Mouse (Mus musculus) layer of hippocampus, postnatal 36 days (tissue): ENCODE results near the gene Gm42791. TPM values are rescaled to one million over a fixed set of nuclear protein-coding genes. Genes with fewer than 3 reads are reported as not detected.

ENCODE experiments used
- DNase-seq, 2 experiments: peaks; one replicate each; pipeline ENCODE4 v3.0.0; 2022
- total RNA-seq, 2 experiments: library from RNA; stranded (reverse); gene quantifications; 2 replicates each; pipeline ENCODE4 v1.2.3; 2021

Gm42791 gene
- total RNA-seq, 2 experiments from 2014 or later, result 24.3 to 31.6 TPM

DNA sequence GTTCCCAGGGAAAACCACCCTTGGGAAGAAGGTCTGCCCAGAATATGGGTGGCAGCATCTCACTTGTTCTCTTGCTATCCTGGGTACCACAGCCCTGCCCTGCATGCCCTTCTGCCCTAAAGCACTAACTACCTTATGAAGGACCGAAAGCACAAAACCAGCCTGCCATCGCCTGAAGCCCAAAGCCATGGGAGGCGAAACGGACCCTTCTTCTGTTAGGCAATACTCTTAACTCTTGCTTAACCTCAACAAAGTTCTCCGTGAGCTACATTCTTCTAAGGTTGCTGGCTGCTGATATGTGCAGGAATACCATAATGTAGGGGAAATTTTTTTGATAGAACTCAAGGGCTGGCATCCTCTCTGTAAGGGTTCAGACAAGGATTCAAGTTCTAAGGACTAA lies 72.2 kb downstream of the Gm42791 start:
- no peak for DNase-seq

DNA sequence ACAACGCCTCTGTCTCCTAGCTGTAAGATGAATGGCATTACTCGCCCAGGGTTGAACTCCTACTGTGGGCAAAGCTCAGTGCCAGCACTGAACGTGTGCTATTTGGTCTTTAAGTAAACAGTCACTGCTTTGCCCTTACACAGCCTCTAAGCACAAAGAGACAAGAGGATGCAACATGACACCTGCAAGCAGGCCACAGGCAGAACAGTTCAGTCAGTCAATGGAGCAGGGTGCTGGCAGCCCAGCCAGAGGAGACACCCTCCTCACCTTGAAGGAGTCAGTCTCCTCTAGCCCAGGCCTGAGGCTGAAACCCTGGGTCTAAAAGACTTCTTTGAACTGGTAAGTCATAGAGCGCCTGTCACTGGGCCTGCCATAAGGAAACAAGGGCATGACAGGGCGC lies 76.9 kb downstream of the Gm42791 start:
- DNase-seq, result no peak

DNA sequence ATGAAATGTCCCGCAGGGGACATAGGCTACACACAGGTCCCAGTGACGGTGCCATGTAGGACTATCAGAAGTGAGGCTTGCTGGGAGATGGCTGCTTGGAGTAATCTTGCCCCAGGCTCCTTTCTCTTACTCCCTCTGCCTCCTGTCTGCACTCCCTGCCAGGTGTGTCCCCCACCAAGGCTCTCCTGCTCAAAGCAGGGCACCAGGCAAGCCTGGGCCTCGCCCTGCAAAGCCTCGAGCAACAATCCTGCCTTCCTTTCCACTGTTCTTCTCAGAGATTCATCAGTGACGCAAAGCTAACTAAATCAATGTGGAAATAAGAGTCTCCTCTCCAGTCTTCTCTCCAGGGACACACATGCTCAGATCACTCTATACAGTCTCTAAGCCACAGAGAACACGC lies 78.2 kb downstream of the Gm42791 start:
- no peak for DNase-seq

DNA sequence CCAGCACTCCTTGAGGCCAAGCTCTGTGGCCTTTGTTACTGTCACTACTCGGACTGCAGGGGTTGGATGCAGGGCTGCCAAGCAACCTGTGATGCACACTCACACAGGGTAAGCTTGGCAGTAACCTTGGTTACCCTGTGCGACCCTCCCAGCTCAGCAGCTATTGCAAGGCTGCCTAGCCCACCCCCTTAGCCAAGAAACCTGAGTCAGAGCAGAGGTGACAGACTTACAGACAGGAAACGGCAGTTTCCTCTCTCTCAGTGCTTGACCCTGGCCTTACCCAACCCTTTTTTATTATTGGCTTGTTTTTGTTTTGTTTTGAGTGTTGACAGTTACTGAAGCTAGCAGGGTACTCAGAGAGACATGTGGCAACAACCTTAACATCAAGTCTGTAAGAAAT lies 82.7 kb downstream of the Gm42791 start:
- no peak for DNase-seq

DNA sequence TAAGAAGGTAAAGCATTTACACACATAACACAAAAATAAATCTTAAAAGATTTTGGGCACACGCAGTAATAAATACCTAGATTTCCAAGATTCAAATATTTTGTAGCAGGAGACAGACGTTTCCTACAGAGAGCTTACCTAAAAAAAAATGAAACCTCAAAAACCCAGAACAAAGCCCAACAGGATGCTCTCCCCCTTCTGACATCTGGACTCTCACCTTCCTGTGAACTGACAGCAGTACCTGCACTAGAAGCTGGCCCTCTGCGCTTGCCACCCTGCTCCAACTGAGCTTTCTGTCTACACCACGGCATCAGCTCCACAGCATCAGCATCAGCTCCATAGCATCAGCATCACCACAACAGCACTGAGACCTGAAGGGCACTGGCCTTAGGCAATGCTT lies 84.9 kb downstream of the Gm42791 start:
- DNase-seq, result no peak

DNA sequence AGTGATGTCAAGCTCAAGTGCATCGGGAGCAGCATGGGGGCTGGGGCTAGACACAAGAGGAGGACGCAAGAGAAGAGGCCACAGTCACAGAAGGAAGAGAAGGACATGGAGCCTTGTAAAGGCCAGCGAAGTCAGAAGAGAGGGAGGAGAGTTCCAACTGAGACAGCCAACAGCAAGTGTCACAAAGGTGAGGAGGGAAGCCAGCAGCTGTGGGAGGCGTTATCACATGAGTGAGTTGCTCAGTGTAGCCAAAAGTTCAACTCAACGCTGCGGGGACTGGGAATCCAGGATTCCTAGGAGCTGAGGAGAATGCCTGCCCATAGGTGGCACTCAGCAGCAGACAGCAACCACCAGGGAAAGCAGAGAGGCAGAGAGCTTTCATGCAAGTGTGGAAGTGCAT lies 85.5 kb downstream of the Gm42791 start:
- no peak for DNase-seq

DNA sequence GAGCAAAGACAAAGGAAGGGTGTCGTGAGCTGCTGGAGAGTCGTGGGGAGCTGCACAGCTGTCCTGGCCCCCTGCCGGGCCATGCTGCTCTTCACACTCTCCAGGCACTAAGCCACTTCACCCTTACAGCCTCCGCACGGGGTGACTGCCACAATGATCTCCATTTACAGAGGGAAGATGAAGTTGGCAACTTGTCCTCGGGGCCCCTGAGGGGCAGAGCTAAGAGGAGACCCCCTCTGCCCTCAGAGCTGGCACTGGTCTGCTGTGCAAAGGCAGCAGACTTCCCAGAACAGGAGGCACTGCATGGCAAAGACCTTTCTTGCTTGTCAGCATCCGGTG lies 85.9 kb downstream of the Gm42791 start:
- peak in 1 of 2 experiments; percentile 56 for DNase-seq

DNA sequence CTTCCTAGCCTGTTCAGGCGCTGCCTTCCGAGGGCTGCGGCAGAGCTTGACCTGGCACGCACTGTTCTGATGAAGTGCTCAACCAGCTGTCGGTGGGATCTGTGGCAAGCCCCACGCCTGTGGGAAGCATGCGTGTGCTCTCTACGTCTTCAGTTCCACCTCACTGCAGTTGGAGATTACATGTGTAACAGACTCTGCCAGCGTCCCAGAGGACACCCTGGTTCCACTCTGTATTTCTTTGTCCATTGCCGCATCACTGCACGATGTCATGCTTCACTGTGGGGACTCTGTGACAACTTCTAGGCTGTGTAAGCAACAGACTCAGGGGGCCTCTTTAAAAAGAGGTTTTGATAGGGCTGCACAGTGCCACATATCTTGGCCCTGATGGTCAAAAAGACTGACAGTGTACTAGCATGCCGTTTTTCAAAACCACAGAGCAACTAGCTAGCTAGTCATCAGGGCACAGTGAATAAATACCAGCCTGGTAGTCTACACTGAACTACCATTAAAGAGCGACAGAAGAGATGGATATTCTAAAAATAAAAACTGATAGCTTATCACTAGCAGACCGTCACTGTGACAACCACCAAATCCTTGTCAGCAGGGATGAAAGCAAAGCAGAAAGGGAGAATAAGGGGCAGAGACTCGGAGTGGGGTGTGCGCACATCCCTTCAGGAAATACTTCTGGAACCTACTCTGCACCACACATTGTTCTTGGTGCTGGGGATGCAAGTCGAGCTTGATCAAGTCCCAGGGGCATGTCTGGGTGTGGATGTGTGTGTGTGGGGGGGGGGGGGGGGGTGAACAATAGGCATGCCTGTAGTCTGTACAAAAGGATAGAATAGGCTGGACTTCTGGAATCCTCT lies 86.5 kb downstream of the Gm42791 start:
- no peak for DNase-seq

DNA sequence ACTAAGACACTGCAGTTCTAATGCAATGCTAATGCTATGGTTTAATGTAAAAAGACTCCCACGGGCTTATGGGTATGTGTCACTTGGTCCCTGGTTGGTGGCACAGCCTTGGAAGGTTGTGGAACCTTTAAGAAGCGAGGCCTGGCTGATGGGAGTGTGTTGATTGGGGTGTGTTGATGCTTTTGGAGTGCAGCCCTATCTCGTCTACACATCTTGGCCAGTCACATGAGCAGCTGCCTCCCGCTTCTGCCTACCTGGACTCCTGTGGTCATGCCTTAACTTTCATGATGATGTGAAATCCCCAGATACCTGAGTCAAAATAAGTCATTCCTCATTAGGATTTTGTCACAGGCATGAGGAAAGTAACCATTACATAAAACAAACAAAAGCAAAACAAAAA lies 88.6 kb downstream of the Gm42791 start:
- no peak for DNase-seq

DNA sequence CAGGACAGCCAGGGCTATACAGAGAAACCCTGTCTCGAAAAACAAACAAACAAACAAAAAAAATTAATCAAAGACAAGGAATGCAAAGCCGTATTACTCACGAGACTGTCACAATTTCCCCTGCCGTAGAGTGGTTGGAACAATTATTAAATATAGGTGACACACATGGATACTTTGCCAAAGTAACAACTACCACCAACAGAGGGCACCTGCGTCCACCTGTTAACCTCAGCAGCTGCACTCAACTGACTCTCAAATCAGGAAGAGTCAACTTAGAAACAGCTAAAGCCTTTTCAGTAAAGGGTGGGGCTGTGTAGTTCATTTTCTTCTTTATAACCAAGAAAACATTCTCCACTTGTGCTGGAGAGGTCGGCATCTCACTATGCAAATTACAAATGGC lies 90.1 kb downstream of the Gm42791 start:
- DNase-seq, result no peak

DNA sequence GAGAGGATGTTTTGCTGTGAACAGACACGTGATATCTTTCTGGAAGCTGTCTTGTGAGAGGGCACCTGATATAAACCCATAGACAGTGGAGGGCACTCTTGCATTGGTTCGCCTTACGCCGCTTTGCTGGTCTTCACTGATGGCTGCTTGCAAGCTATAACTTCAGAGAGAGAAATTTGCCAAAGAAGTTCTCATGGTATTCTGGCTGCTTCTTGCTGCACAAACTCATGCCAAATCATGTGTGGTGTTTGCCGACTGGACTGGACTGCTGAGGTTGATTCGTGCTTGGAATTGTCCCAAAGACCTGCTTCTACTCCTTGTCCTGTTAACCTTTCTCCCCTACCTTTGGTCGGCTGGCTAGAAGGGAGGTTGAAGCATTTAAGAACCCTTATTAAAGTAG lies 95.6 kb downstream of the Gm42791 start:
- no peak for DNase-seq

DNA sequence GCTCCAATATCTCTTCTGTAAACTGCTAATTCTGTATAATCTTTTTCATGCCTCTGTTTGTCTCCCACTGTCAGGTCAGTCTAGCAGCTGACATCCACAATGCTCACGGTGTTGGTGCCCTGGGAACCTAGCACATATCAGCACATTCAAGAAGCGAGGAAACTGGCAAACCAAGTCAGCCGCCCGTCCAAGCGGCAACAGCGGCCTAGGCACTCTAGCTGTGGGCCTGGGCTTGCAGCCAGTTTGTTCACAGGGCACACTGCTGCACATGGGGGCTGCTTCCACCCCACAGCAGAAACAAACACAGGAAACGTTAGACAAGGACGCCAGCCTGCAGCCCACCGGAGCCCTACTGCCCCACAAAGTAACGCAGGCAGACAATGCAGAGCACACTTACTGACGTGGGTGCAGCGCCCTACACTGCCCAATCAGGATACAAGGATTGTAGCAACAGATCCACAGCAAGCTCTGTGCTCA lies 97.0 kb downstream of the Gm42791 start:
- peak in 1 of 2 experiments; percentile 18 for DNase-seq

DNA sequence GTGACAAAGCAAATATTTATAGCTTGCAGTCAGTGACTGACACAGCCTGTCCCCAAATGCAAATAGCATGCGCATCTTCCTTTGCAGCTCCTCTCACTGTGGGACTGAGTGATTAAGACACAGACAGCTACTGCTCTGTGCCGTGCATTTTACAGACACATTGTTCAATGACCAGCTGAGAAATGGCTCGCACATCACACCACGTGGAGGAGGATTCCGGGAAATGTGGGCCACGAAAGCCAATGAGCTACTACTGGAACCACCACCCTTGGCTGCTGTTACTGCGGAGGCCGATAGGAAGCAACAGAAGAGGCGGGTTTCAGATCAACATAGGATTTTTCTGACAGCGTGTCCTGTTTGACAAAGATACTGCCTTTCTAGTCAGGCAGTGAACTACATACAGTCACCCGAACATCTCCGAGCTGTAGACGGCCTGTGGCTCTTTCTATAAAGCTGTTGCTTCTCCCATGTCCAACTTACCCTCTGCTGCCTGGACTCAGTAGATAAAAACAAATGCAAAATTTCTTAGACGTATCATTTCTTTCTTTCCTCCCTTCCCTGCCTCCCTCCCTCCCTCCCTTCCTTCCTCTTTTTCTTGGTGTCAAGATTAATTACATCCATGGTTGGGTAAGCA lies 97.8 kb downstream of the Gm42791 start:
- peak; percentile 29 to 38 for DNase-seq

DNA sequence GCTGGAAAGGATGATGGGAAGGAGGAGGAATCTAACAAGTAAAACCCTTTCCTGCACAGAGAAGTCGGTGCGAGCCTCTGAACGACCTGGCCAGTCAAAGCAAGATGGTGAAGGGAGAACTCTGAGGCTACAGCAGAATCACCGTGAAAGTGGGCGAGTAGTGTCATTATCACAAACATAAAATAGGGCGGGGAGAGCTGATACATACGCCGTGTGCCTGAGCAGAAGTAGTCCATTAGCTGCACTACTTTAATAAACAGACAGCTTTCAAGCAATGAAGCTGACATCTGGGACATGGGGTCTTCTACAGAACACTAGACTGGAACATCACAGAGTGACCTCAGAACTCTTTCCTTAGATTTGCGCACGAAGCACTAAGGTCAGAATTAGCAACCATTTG lies 98.4 kb downstream of the Gm42791 start:
- DNase-seq, result no peak

DNA sequence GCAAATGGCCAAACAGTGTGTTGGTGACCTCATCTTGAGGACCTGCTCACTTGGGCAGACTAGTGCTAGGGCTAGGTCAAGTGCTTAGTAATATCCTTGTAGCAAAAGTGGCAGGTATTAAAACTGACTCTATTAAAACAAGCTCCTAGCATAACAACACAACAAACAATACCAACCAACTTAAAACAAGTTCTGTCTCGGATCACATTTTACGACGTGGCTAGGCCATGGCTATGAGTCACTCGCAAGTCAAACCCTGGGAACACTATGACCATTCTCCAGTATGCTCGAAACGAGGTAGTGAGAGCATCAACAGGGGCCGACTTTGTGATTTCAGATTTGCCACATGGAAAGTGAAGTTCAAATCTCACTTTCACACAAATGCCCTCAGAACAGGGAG lies 99.1 kb downstream of the Gm42791 start:
- no peak for DNase-seq

DNA sequence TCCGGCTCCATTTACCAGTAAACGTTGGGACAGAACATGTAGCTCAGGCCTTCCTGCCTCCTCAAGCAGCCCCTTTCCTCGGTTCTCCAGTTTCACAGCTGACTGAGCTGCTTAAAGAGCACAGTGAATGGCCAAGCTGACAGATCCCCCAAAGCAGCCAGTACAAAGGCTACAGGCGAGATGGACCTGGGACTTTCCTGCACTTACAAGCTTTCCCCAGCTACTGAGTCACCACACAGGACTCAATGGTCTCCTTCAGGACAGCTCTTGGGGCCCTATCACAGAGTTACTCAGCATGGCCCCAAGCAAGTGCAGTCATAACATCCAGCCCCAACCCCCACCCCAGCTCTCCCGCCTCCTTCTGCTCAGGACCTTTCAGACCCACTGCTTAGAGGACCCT lies 99.9 kb downstream of the Gm42791 start:
- no peak for DNase-seq

DNA sequence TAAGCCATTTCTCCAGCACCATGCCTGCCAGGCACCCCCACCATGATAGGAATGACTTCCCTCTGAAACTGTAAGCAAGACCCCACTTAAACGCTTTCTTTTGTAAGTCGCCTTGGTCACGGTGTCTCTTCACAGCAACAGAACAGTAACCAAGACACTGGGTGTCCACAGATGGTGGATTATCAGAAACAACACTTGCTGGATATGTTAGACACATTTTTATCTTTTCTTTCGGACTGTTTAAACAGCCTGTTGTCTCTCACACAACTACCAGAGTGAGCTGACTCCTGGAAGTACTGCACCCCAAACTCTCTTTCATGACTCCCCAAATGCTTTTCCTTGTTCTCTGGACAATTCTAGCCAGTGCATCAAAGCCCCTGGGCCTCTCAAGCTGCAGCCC lies 104.7 kb downstream of the Gm42791 start:
- DNase-seq, result no peak

DNA sequence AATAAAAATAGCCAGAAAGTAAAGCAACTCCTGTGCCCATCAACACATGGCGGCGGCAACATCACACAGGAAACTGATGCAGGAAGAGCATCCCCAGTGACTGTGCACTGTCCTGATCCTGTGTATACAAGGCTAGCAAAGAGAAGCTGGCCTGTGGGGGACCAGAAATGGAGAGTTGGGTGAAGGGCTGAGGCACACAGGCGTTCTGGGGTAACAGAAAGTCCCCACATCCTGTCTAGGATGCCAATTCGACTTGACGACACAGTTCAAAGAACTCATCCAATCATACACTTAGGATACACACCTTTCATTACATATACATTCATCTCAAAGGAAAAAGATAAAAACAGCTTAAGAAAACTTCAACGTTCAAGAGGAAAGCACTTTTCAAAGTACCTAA lies 106.9 kb downstream of the Gm42791 start:
- no peak for DNase-seq

DNA sequence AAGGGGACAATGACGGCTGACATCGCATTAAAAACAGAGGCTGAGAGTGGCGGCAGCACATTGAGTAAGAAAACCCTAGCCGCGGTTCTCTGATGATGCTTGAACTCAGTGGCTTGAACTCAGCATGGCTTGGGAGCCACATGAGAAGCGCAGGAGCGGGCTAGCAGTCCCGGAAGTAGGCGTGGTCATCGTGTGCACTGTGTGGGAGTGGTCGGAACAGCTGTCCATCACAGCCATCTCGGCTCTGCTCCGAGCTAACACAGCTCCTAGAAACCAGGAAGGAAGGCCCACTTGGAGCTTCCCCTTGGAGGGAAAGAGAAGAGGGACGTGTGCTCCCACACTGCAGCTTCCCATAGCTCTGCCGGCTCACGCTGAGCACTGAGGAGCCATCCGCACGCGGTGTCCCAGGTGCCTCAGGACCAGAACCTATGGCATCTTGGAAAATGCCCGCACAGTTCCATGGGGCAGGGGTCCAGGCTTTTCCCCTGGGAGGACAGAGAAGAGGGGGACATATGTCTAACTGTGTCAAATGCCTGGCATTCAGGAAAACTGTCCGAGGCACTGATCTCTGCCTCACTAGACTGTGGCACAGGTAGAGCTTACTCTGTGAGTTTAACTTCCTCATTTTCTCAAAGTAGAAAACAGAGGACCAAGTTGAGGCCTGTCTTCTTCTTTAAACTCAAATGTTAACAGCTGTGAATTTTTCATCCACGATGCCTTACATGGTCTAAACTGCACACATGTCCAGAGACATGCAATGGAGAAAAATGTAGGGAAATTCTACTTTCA lies 108.9 kb downstream of the Gm42791 start:
- no peak for DNase-seq

DNA sequence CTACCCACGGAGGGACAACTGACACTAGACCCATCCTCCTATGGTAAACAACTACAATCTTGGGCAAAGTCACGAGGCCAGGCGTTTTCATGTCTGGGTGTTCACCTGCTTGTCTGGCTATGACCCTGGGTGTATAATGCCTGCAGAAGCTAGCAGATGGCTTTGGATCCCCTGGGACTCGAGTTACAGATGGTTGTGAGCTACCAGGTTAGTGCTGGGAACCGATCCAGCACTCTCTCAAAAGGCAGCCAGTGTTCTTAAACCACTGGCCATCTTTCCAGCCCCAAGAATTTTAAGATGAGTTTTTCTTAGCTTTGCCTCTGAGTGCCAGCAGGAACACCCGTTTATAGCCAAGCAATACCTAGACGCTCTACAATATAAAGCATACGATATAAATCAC lies 111.3 kb downstream of the Gm42791 start:
- no peak for DNase-seq

DNA sequence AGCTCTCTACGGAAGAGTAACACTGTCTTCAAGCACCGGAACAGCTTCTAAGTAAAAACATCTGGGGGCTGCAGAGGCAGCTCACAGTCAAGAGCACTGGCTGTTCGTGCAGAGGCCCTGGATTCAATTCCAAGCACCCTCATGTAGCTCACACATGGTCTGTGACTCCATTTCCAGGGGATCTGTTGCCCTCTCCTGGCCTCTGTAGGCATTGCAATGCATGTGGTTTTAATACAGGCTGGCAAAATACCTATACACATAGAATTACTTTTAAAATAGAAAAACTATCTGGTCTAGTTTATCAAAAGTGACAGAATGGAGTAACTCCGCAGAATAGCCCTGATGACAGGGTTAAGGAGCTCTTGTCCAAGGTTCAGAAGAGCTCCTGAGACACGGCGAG lies 115.7 kb downstream of the Gm42791 start:
- DNase-seq, result no peak

DNA sequence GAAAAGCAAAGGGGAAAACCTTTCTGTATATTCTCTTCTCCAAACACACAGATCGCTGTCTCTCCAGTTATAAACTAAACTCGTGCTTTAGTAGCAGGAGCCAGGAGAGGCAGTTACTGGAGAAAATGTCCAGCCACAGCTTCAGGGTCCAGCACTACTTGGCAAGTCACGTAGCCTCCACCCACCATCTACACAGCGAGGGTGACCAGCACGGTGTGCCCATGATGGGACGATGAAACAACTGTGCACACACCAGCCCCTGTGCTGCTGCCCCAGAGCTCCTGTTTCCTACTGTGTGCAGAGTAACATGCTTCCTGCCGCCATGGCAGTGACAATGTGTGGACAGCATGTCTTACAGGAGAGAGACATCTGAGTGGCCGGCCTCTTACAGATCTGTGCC lies 121.8 kb downstream of the Gm42791 start:
- no peak for DNase-seq

DNA sequence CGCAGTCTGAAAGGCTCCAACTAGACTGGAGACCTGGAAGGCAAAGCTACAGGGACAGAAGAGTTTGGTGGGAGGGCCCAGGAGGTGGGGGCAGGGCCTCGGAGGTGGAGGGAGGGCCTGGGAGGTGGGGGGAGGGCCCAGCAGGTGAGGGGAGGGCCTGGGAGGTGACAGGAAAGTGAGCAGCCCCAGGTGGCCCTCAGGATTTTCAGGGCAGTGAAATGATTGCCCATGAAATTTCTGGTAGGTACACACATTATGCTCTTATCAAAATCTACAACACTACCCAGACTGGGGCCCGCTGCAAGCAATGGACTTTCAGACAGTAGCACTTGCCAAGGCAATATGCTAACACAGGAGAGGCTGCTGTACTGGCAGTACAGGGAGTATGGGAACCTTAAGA lies 125.4 kb downstream of the Gm42791 start:
- DNase-seq, result no peak
